ENCODE assay signal across 9 mouse cellular contexts in genomic region chr19:3451170-3451569, GRCm38 (mm10). TPM values are rescaled to one million over a fixed set of nuclear protein-coding genes. Genes with fewer than 3 reads are reported as not detected.
DNase-seq lines count a peak whose midpoint lies in the region; ATAC-seq lines count a peak whose summit lies in the region.
"Had no signal": no experiment of that assay in that cellular context is flagged by ENCODE, and none has a peak within 500 bp of the region (broad histone marks: within the 10 kb centered on the region; RNA-seq: fewer than 3 reads in every experiment).

No protein-coding gene starts in this region.

- peaks cover 4% of the 10 kb centered on the region; the same call in 1 of the 2 replicates for H3K9me3 ChIP-seq in forebrain, embryonic 10.5 days
- H3K9me3 ChIP-seq in hindbrain, embryonic 15.5 days, result no peaks in the 10 kb centered on the region

- H3K4me3 ChIP-seq in forebrain, embryonic 10.5 days, result no peak overlapping the region
- H3K4me3 ChIP-seq in hindbrain, embryonic 15.5 days, result no peak overlapping the region
- H3K4me3 ChIP-seq: myocyte had no signal

- no peak overlapping the region for H3K27ac ChIP-seq in forebrain, embryonic 10.5 days
- H3K27ac ChIP-seq in hindbrain, embryonic 15.5 days (replicated peaks), result 0 out of 2 replicates have a peak overlapping the region, but pooled peaks have one; percentile 17

- H3K4me1 ChIP-seq in forebrain, embryonic 10.5 days, result no peaks in the 10 kb centered on the region
- H3K4me1 ChIP-seq in hindbrain, embryonic 15.5 days (replicated peaks), result peaks cover 12% of the 10 kb centered on the region

- peak; percentile 80 for DNase-seq in MN1 (ENCODE audit: low spot score)
- peak; percentile 48 for DNase-seq in c-Kit-positive CD71-negative TER-119-negative erythroid progenitor cells, embryonic 14.5 days (ENCODE audit: low read depth)
- peak; percentile 68 for DNase-seq in forebrain, embryonic 10.5 days (ENCODE audit: extremely low spot score, low spot score)
- peak; percentile 71 to 92 for DNase-seq in layer of hippocampus, postnatal 14 days (ENCODE audit: low spot score in 2 of 2)
- peak; percentile 72 for DNase-seq in lung, postnatal 25 days (ENCODE audit: low spot score)
- peak; percentile 78 to 79 for DNase-seq in right cerebral cortex, adult 2 months (ENCODE audit: low spot score in 2 of 2)
- peak; percentile 45 for DNase-seq in yolk sac, embryonic 10.5 days (ENCODE audit: low spot score)

- H3K9ac ChIP-seq in hindbrain, embryonic 15.5 days, result no peak overlapping the region

- no peaks in the 10 kb centered on the region for H3K27me3 ChIP-seq in forebrain, embryonic 10.5 days (ENCODE audit: poor library complexity, severe bottlenecking)
- H3K27me3 ChIP-seq in hindbrain, embryonic 15.5 days, result no peaks in the 10 kb centered on the region

- peaks cover 35% of the 10 kb centered on the region for H3K36me3 ChIP-seq in forebrain, embryonic 10.5 days (replicated peaks)
- H3K36me3 ChIP-seq in hindbrain, embryonic 15.5 days, result peaks cover 30% of the 10 kb centered on the region

- peak; percentile 86 for ATAC-seq in hindbrain, embryonic 15.5 days (ENCODE audit: low FRiP score, low read depth)

- WGBS in forebrain, embryonic 10.5 days, result 33% methylated on average over 6 of the region's 6 CpGs
- 20% methylated on average over 6 of the region's 6 CpGs for WGBS in hindbrain, embryonic 15.5 days

- no peak overlapping the region for H3K4me2 ChIP-seq in hindbrain, embryonic 15.5 days

RNA-seq across cellular contexts. Expression of gene Gal, which starts 36.8 kb away (rescaled TPM):
- 0.54 and 0.81 TPM in 2 replicates for polyA plus RNA-seq in forebrain, embryonic 10.5 days (2016; fragmentation: Nextera tagmentation; extraction: Ambion mirVana)
- polyA plus RNA-seq in hindbrain, embryonic 15.5 days (2015; fragmentation: Nextera tagmentation; extraction: Ambion mirVana), result 23.8 and 24.1 TPM in 2 replicates
- 1 to 10 TPM; 3.8 to 5.1 TPM for total RNA-seq in layer of hippocampus, postnatal 14 days (2021)
- polyA plus RNA-seq: myocyte had no signal

Comparison
In these comparisons a context has a peak if more than half of its experiments do, and no peak if none do; other contexts are left out.
1. RNA of gene Gal, which starts 36.8 kb away (polyA plus RNA-seq): 23.8 to 24.1 TPM in hindbrain, embryonic 15.5 days; 0.54 to 0.81 TPM in forebrain, embryonic 10.5 days; every median in the first group is over 10 times any median in the second.
2. Peak in every context shown above with its lines, with median percentiles within 50 percentile points of each other: DNase-seq.